Mouse (Mus musculus) cortical plate, adult 2 months (tissue): Measurements from ENCODE around the gene Gsk3b.

ENCODE experiments used
- CTCF ChIP-seq: fragments of 200-500 bp; IDR thresholded peaks from 2 replicates; pipeline ENCODE4 v1.5.1; 2011; ENCODE audit warnings: mild to moderate bottlenecking, control low read depth, low read length; ENCODE audit not compliant: insufficient read depth; ENCODE audit errors: extremely low read depth
- POLR2A ChIP-seq: fragments of 200-500 bp; IDR thresholded peaks from 2 replicates; pipeline ENCODE4 v1.6.1; 2011; ENCODE audit warnings: mild to moderate bottlenecking, low read length, control low read depth; ENCODE audit not compliant: insufficient read depth; ENCODE audit errors: extremely low read depth

GRCm38 (mm10) chr16:38286541-38286940, 197.7 kb downstream of the Gsk3b start:
- no peak for TF ChIP-seq POLR2A
- TF ChIP-seq CTCF: no peak
